Mouse (Mus musculus): ENCODE results near the gene Zfp82.

DNA sequence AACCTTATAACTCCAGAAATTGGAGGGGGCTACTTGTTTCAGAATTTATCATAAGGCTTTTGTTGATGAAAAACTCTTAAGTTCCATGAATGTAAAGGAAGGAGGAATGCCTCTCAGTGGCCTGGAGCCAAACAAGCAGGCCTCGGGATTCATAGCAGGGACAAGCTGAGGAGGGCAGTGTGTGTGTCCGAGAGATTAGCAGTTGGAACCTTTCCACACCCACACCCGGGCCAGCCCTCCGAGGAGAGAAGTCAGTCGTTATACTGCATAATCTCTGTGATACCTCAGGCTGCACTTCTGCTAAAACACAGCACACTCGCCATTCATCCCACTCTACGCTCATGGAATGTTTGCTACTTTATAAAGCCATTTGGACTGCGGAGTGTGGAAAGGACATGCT, 48.9 kb downstream of the Zfp82 start:
- TF ChIP-seq POLR2A (IDR thresholded peaks at IDR 0.05; ENCODE audit: low read depth, low read length): no peak
- TF ChIP-seq CTCF (IDR thresholded peaks at IDR 0.05; ENCODE audit: extremely low read depth, insufficient read length, insufficient replicate concordance, low read depth, low read length): no peak
